Mouse (Mus musculus): ENCODE measurements around the gene Hoxa6.

- TF ChIP-seq CTCF (IDR thresholded peaks at IDR 0.05; ENCODE audit: extremely low read depth, insufficient read length, insufficient replicate concordance, low read depth, low read length) (no peak), POLR2A (IDR thresholded peaks at IDR 0.05; ENCODE audit: low read depth, low read length) (no peak)
Observed at GRCm38 (mm10) chr6:52162093-52162380, 46.5 kb downstream of the Hoxa6 start.
